Mouse (Mus musculus): Measurements from ENCODE around the gene Fry.

Fry gene

DNA sequence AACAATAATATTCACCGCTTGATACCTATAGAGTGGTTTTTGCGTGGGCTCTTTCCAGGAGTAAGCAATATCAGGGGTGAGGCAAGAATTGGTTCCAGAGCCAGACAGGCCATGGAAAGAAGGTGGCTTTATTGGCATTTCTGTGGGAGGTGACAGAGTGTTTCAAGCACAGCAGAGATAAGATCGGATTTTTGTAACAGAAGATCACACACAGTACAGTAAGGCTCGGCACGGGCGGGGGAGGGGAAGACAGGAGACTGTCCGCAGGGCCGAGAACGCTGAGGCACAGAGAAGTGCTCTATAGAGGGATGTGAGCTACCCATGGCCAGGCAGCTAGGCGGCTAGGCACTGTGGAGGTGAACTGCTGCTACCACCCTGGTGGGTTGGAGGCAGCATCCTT is 53.1 kb downstream of the Fry start:
- DNase-seq (ENCODE audit: low read depth, low spot score) = no peak

DNA sequence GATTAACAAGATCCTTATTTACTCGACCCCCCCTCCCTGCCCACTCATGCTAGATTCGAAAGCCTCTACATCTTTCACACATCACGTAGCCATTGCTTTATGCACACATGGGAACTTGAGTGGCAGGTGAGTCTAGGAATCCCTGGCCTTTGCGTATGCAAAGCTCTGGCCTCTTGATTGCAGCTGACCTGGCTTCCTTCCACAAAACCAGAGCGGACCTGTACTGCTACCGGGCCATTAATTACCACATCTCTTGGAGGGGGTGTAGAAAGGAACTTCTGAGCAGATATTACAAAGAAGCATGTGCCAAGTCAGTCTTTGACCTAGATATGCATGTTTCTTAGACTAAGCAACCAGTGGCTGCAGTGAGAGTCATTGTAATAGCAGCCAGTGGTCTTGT is 55.4 kb downstream of the Fry start:
- no peak for DNase-seq (ENCODE audit: low read depth, low spot score)

- peak; percentile 63 for DNase-seq (ENCODE audit: low read depth, low spot score)
These were observed 56.5 kb downstream of the Fry start for GRCm38 (mm10) chr5:150174950-150175349.

- DNase-seq (ENCODE audit: low read depth, low spot score) = no peak
These were observed 58.0 kb downstream of the Fry start for GRCm38 (mm10) chr5:150176251-150177015.

- DNase-seq (ENCODE audit: low read depth, low spot score) = no peak
These were observed 59.3 kb downstream of the Fry start for GRCm38 (mm10) chr5:150177757-150178156.

- no peak for DNase-seq (ENCODE audit: low read depth, low spot score)
These were observed 59.9 kb downstream of the Fry start for GRCm38 (mm10) chr5:150178194-150178801.

- DNase-seq (ENCODE audit: low read depth, low spot score) = no peak
These were observed 62.7 kb downstream of the Fry start for GRCm38 (mm10) chr5:150180985-150181607.

- DNase-seq (ENCODE audit: low read depth, low spot score) = no peak
These were observed 66.5 kb downstream of the Fry start for GRCm38 (mm10) chr5:150184959-150185358.

DNA sequence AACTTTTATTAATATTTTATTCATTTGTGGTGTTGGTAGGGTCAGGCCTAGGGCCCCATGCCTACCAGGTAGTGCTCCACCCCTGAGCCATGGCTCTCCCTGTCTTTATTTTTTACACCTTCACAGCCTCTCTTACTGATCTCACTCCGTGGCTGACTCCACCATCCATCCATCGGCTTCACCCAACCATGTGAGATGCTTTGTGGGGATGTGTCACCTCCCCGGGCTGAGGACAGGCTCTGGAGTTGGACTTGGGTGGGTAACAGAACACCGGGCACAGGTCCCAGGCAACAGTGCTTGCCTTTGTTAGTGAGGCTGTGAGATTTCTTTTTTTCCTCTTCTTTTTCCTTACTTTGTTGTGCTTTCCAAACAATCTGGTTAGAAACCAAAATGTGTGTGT is 67.7 kb downstream of the Fry start:
- no peak for DNase-seq (ENCODE audit: low read depth, low spot score)

DNA sequence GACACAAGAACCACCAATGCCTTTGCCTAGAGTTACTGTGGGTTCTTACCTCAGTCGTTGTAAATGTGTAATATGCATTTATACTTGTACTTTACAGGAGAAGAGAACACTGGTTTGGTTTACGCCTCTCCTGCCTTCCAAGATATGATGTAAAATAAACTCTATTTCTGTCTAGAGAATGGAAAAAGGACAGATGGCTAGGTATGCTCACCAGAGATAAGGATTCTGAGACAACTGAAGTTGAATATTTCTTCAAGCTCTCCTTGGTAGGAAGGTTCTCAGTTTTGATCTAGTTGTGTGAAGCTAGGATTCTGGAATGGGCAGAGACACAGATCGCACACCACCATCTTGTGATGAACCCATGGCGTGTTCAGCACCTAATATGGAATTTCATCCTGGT is 68.2 kb downstream of the Fry start:
- no peak for DNase-seq (ENCODE audit: low read depth, low spot score)

DNA sequence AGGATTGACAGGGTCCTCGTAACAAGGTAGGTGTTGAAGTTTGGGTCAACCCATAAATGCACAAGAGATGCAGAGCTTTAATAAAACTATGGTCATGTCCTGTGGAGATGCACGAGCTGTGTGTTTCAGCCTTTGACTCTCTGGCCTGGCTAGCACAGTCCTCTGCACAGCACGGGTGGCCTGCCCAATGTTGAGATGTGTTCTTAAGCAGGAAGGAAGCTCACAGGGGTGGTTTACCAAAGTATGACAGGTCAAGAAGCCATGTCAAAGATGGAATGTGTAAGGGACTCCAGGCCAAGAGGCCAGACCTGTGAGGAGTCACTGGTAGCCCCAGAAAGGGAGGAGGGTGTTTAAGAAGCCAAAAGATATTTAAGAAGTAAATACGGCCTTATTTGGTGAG is 69.6 kb downstream of the Fry start:
- no peak for DNase-seq (ENCODE audit: low read depth, low spot score)

- DNase-seq (ENCODE audit: low read depth, low spot score) = no peak
These were observed 72.3 kb downstream of the Fry start for GRCm38 (mm10) chr5:150190454-150191358.

DNA sequence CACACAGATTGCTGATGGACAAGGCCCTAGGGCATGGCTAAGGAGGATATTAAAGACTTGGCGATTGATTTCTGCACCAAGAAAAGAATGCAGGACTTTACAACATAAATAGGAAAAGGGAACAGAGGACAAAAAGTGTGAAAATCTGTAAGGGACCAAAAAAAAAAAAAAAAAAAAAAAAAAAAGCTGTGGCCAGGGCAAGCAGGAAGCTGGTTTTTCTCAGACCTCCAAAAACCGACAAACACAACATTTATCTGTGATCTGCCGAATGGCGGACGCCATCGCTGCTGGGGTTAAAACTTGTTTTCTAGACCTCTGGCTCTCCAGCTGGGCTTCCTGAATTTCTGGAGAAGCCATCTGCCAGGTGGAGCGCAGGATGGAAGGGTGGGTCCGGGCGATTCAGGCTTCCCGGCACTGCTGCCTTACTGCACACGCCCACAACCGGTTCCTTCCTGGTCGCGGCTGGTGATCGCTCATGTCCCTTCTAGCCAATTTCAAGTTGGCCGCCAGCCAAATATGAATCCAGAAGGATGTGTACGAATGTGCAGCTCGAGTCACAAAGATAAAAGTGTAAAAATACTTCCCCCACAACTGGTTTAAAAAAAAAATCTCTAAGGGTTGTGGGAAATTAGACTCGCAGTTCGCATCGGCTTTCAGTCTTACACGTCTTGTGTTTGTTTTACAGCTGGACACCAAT is 77.2 kb downstream of the Fry start:
- DNase-seq (ENCODE audit: low read depth, low spot score) = peak; percentile 86

DNA sequence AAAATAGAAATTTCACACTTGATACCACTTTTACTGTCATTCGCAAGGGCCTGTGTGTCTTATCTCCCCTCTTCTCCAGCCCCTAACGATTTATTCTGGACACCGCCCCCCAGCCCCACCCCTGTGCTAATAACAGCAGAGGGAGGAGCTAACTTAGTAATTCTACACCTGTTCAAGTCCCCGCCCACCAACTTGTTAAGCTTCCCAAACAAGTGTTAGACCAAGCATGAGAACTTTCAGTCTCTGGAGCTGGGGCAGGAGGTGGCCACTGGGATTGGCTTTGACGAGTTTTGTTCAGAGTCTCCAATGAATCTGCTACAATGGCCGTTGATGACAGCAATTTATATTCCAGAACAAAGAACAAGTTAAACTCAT is 77.8 kb downstream of the Fry start:
- peak; percentile 96 for DNase-seq (ENCODE audit: low read depth, low spot score)

DNA sequence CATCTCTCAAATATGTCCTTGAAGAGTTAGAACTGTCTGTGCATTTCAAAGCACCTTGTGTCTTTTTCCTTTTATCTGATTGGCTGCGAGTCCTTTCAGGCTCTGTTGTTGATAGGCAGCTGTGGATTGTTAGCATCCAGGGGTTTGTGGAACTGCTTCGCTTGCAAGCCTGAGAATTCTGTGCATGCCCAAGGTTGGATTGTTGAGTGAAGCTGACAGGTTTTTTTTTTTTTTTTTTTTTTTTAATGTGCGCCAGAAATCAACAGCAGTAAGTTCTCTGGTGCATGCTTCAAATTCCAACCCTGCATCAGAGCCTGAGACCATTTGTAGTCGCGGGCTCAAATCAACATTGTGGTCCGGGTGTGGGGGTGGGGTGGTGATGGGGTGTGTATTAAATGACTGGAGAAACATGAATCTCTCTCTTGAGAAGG is 78.5 kb downstream of the Fry start:
- DNase-seq (ENCODE audit: low read depth, low spot score) = peak; percentile 82

- DNase-seq (ENCODE audit: low read depth, low spot score) = peak; percentile 59
These were observed 88.3 kb downstream of the Fry start for GRCm38 (mm10) chr5:150206749-150207148.

DNA sequence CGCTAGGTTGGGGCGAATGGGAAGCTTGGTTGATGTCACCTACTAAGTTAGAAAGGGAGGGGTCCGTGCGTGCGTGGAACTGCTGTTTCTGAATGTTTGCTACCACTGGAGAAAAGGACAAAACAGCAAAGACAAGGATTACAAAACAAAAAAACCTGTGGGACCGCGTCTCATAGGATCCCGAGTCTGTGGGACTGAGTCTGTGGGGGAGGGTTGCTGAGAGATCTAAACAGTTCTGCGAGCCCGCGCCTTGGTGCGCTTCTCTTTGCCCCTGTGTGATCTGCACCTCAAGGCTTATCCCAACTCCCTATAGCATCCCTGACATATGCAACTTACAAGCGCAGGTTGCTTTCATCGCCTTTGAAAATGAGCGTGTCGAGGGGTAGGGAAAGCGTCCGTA is 89.2 kb downstream of the Fry start:
- DNase-seq (ENCODE audit: low read depth, low spot score) = no peak

- DNase-seq (ENCODE audit: low read depth, low spot score) = no peak
These were observed 89.6 kb downstream of the Fry start for GRCm38 (mm10) chr5:150208009-150208408.

- DNase-seq (ENCODE audit: low read depth, low spot score) = no peak
These were observed 95.6 kb downstream of the Fry start for GRCm38 (mm10) chr5:150214081-150214480.

- DNase-seq (ENCODE audit: low read depth, low spot score) = no peak
These were observed 97.6 kb downstream of the Fry start for GRCm38 (mm10) chr5:150216066-150216465.

- no peak for DNase-seq (ENCODE audit: low read depth, low spot score)
These were observed 101.0 kb downstream of the Fry start for GRCm38 (mm10) chr5:150219457-150219856.
